Mouse (Mus musculus) heart, embryonic 13.5 days (tissue): Measurements from ENCODE around the gene Med29. TPM values are rescaled to one million over a fixed set of nuclear protein-coding genes. Genes with fewer than 3 reads are reported as not detected.
A peak's percentile ranks its signal among the peaks of the same experiment; 100 is the strongest.

Experiments
- ATAC-seq: fragments of 200-750 bp; cut with Nextera tagmentation; 2 replicates; pipeline ENCODE4 v1.8.0; 2017; ENCODE audit warnings: moderate TSS enrichment; ENCODE audit not compliant: insufficient number of reproducible peaks, low FRiP score, low TSS enrichment; ENCODE audit errors: extremely low read depth
- H3K27ac ChIP-seq: fragments of 300-500 bp; sonication (generic); replicated peaks from 2 replicates; pipeline ENCODE4 v1.5.1; 2015; ENCODE audit warnings: moderate library complexity, mild to moderate bottlenecking, inconsistent platforms
- H3K27me3 ChIP-seq: fragments of 300-500 bp; sonication (generic); replicated peaks from 2 replicates; pipeline ENCODE4 v1.6.1; 2015; ENCODE audit warnings: mild to moderate bottlenecking, inconsistent platforms
- H3K36me3 ChIP-seq: fragments of 300-500 bp; sonication (generic); 2 replicates; pipeline ENCODE4 v1.6.1; 2015; ENCODE audit warnings: mild to moderate bottlenecking, inconsistent platforms
- H3K4me1 ChIP-seq: fragments of 300-500 bp; sonication (generic); 2 replicates; pipeline ENCODE4 v1.6.1; 2015; ENCODE audit warnings: inconsistent platforms
- H3K4me2 ChIP-seq: fragments of 300-500 bp; sonication (generic); 2 replicates; pipeline ENCODE4 v1.6.1; 2015; ENCODE audit warnings: inconsistent platforms, mild to moderate bottlenecking, moderate library complexity
- H3K4me3 ChIP-seq: fragments of 300-500 bp; sonication (generic); 2 replicates; pipeline ENCODE4 v1.5.1; 2015; ENCODE audit warnings: moderate library complexity, mild to moderate bottlenecking, inconsistent platforms
- H3K9ac ChIP-seq: fragments of 300-500 bp; sonication (generic); 2 replicates; pipeline ENCODE4 v1.6.1; 2015; ENCODE audit warnings: inconsistent platforms, mild to moderate bottlenecking, moderate library complexity
- H3K9me3 ChIP-seq: fragments of 300-500 bp; sonication (generic); 2 replicates; pipeline ENCODE4 v1.6.1; 2016; ENCODE audit warnings: inconsistent platforms
- WGBS: fragments of 180-500 bp; shearing (Covaris S2); methylation state at CpG from one replicate; pipeline ENCODE4 v1.1.7; 2015; ENCODE audit warnings: mixed read lengths; 5-methylcytosine and 5-hydroxymethylcytosine counted together
- polyA plus RNA-seq: library from polyadenylated mRNA; unstranded; fragments of >200 nt; fragmentation: Nextera tagmentation; extraction: Ambion mirVana; gene quantifications from 2 replicates; pipeline ENCODE4 v1.2.1, GENCODE M21; 2015

Med29 gene
- polyA plus RNA-seq, 1 experiment from 2014 or later = 49.9 TPM

- H3K27ac ChIP-seq = no peak overlapping the region
- H3K4me3 ChIP-seq = no peak overlapping the region
- no peak overlapping the region for H3K4me2 ChIP-seq
- no peaks in the 10 kb centered on the region for H3K27me3 ChIP-seq
- no peaks in the 10 kb centered on the region for H3K9me3 ChIP-seq
- H3K4me1 ChIP-seq = peaks cover 53% of the 10 kb centered on the region
- no peak for ATAC-seq
- 79% methylated on average over 6 of the region's 6 CpGs for WGBS
- peaks cover 70% of the 10 kb centered on the region for H3K36me3 ChIP-seq
- peak overlapping the region; percentile 30; the same call in 1 of the 2 replicates for H3K9ac ChIP-seq
Measured at GRCm38 (mm10) chr7:28360291-28360690, 32.2 kb downstream of the Med29 start.

- Histone ChIP-seq H3K4me2 (no peak overlapping the region), H3K4me1 (peaks cover 53% of the 10 kb centered on the region), H3K27me3 (no peaks in the 10 kb centered on the region), H3K27ac (no peak overlapping the region), H3K9ac (peak overlapping the region; percentile 30; the same call in 1 of the 2 replicates), H3K9me3 (no peaks in the 10 kb centered on the region), H3K4me3 (no peak overlapping the region), H3K36me3 (peaks cover 69% of the 10 kb centered on the region)
- 76% methylated on average over 10 of the region's 10 CpGs for WGBS
- ATAC-seq = no peak
Measured at GRCm38 (mm10) chr7:28359854-28360253, 32.7 kb downstream of the Med29 start.

GRCm38 (mm10) chr7:28358431-28358830 lies 34.1 kb downstream of the Med29 start:
- H3K4me1 ChIP-seq = peaks cover 53% of the 10 kb centered on the region
- H3K36me3 ChIP-seq = peaks cover 69% of the 10 kb centered on the region
- H3K4me3 ChIP-seq = no peak overlapping the region
- H3K9me3 ChIP-seq = no peaks in the 10 kb centered on the region
- H3K9ac ChIP-seq = peak overlapping the region; percentile 72
- H3K27ac ChIP-seq = peak overlapping the region; percentile 91
- 55% methylated on average over 7 of the region's 7 CpGs for WGBS
- no peak for ATAC-seq
- no peaks in the 10 kb centered on the region for H3K27me3 ChIP-seq
- H3K4me2 ChIP-seq = no peak overlapping the region

- 1% methylated on average over 5 of the region's 5 CpGs for WGBS
- H3K4me3 ChIP-seq = 0 out of 2 replicates have a peak overlapping the region, but pooled peaks have one; percentile 5
- H3K27me3 ChIP-seq = no peaks in the 10 kb centered on the region
- H3K9me3 ChIP-seq = no peaks in the 10 kb centered on the region
- ATAC-seq = no peak
- H3K27ac ChIP-seq = peak overlapping the region; percentile 91
- peaks cover 69% of the 10 kb centered on the region for H3K36me3 ChIP-seq
- peak overlapping the region; percentile 72 for H3K9ac ChIP-seq
- peaks cover 53% of the 10 kb centered on the region for H3K4me1 ChIP-seq
- peak overlapping the region; percentile 51 for H3K4me2 ChIP-seq
Measured at GRCm38 (mm10) chr7:28357984-28358383, 34.5 kb downstream of the Med29 start.

- Histone ChIP-seq H3K4me1 (peaks cover 45% of the 10 kb centered on the region), H3K9me3 (no peaks in the 10 kb centered on the region), H3K36me3 (peaks cover 69% of the 10 kb centered on the region), H3K27me3 (no peaks in the 10 kb centered on the region), H3K9ac (peak overlapping the region; percentile 72), H3K4me3 (no peak overlapping the region), H3K4me2 (peak overlapping the region; percentile 51), H3K27ac (peak overlapping the region; percentile 91)
- peak; percentile 51; the same call in 1 of the 2 replicates for ATAC-seq
- 2% methylated on average over 5 of the region's 5 CpGs for WGBS
Measured at GRCm38 (mm10) chr7:28356981-28357380, 35.5 kb downstream of the Med29 start.

GRCm38 (mm10) chr7:28355221-28355620 lies 37.3 kb downstream of the Med29 start:
- H3K4me3 ChIP-seq = no peak overlapping the region
- H3K9ac ChIP-seq = no peak overlapping the region
- peaks cover 56% of the 10 kb centered on the region for H3K36me3 ChIP-seq
- 89% methylated on average over 3 of the region's 3 CpGs for WGBS
- peaks cover 48% of the 10 kb centered on the region for H3K4me1 ChIP-seq
- no peaks in the 10 kb centered on the region for H3K9me3 ChIP-seq
- no peak overlapping the region for H3K4me2 ChIP-seq
- no peak for ATAC-seq
- no peak overlapping the region for H3K27ac ChIP-seq
- H3K27me3 ChIP-seq = no peaks in the 10 kb centered on the region

- Histone ChIP-seq H3K27me3 (no peaks in the 10 kb centered on the region), H3K9ac (no peak overlapping the region), H3K36me3 (peaks cover 50% of the 10 kb centered on the region), H3K4me3 (no peak overlapping the region), H3K9me3 (no peaks in the 10 kb centered on the region), H3K4me2 (no peak overlapping the region), H3K4me1 (peaks cover 47% of the 10 kb centered on the region), H3K27ac (no peak overlapping the region)
- 92% methylated on average over 3 of the region's 3 CpGs for WGBS
- ATAC-seq = no peak
Measured at GRCm38 (mm10) chr7:28354596-28354995, 37.9 kb downstream of the Med29 start.

- no peak for ATAC-seq
- 90% methylated on average over 3 of the region's 3 CpGs for WGBS
Measured at GRCm38 (mm10) chr7:28354113-28354581, 38.4 kb downstream of the Med29 start.

GRCm38 (mm10) chr7:28353267-28353666 lies 39.2 kb downstream of the Med29 start:
- peaks cover 39% of the 10 kb centered on the region for H3K4me1 ChIP-seq
- no peak for ATAC-seq
- H3K27ac ChIP-seq = no peak overlapping the region
- WGBS = 97% methylated on average over 2 of the region's 2 CpGs
- no peak overlapping the region for H3K4me3 ChIP-seq
- no peak overlapping the region for H3K4me2 ChIP-seq
- H3K36me3 ChIP-seq = peaks cover 38% of the 10 kb centered on the region
- H3K9ac ChIP-seq = no peak overlapping the region
- no peaks in the 10 kb centered on the region for H3K27me3 ChIP-seq
- no peaks in the 10 kb centered on the region for H3K9me3 ChIP-seq

More at GRCm38 (mm10) chr7:28354113-28354581, 38.4 kb downstream of the Med29 start:
- H3K4me3 ChIP-seq = no peak overlapping the region
- H3K4me2 ChIP-seq = no peak overlapping the region
- H3K9me3 ChIP-seq = no peaks in the 10 kb centered on the region
- peaks cover 48% of the 10 kb centered on the region for H3K4me1 ChIP-seq
- H3K27me3 ChIP-seq = no peaks in the 10 kb centered on the region
- H3K36me3 ChIP-seq = peaks cover 45% of the 10 kb centered on the region
- no peak overlapping the region for H3K9ac ChIP-seq
- H3K27ac ChIP-seq = no peak overlapping the region

GRCm38 (mm10) chr7:28351676-28352191 lies 40.8 kb downstream of the Med29 start:
- H3K9ac ChIP-seq = peak overlapping the region; percentile 99
- WGBS = 34% methylated on average over 4 of the region's 4 CpGs
- peaks cover 38% of the 10 kb centered on the region for H3K36me3 ChIP-seq
- ATAC-seq = no peak
- peak overlapping the region; percentile 79; the same call in 1 of the 2 replicates for H3K27ac ChIP-seq
- peak overlapping the region; percentile 88 for H3K4me2 ChIP-seq
- peaks cover 24% of the 10 kb centered on the region for H3K4me1 ChIP-seq
- H3K9me3 ChIP-seq = no peaks in the 10 kb centered on the region
- peak overlapping the region; percentile 71 for H3K4me3 ChIP-seq
- H3K27me3 ChIP-seq = no peaks in the 10 kb centered on the region

- Histone ChIP-seq H3K4me3 (peak within 1 kb of the TSS; percentile 71), H3K9ac (peak within 1 kb of the TSS; percentile 99), H3K4me1 (peaks cover 19% of the 10 kb centered on the region), H3K9me3 (no peaks in the 10 kb centered on the region), H3K27ac (peak within 1 kb of the TSS; percentile 92), H3K4me2 (peak within 1 kb of the TSS; percentile 88), H3K36me3 (peaks cover 37% of the 10 kb centered on the region), H3K27me3 (no peaks in the 10 kb centered on the region)
- WGBS = under 1% methylated on average over 50 of the region's 50 CpGs
- peak; percentile 93 for ATAC-seq
Measured at GRCm38 (mm10) chr7:28350155-28350883, 42.2 kb downstream of the Med29 start, which contains the start of gene Rps16. Rps16 (plus strand) TSS chr7:28350652.
